Mouse (Mus musculus) embryonic fibroblast, embryonic 13.5 days (primary cell): ENCODE measurements around the gene Olfr398.

Experiments used
- CTCF ChIP-seq: IDR thresholded peaks from 2 replicates; pipeline ENCODE4 v1.5.1; 2011; ENCODE audit warnings: mild to moderate bottlenecking, control low read depth, low read length, moderate library complexity, borderline replicate concordance; ENCODE audit not compliant: insufficient read depth
- POLR2A ChIP-seq: IDR thresholded peaks from 2 replicates; pipeline ENCODE4 v1.6.1; 2011; ENCODE audit warnings: low read depth, mild to moderate bottlenecking, control low read depth, low read length, moderate library complexity

- TF ChIP-seq CTCF (no peak), POLR2A (no peak)
Observed at GRCm38 (mm10) chr11:73936377-73936776, 53.8 kb downstream of the Olfr398 start, which contains the start of gene Olfr23.
